Mouse (Mus musculus) G1E-ER4 (cell line): ENCODE results near the gene Lamtor1. TPM values are rescaled to one million over a fixed set of nuclear protein-coding genes. Genes with fewer than 3 reads are reported as not detected.

ENCODE experiments used
- GATA1 ChIP-seq: IDR thresholded peaks from one replicate; pipeline ENCODE4 v1.8.0; 2012; ENCODE audit warnings: low read length, inconsistent platforms
- polyA plus RNA-seq: library from polyadenylated mRNA; stranded (reverse); fragments of >175 nt; gene quantifications from 2 replicates; pipeline ENCODE4 v1.2.3, GENCODE M21; 2012

The Lamtor1 gene
- polyA plus RNA-seq, 1 experiment: 141 TPM

GRCm38 (mm10) chr7:101886274-101886673 lies 19.4 kb upstream of the Lamtor1 start:
- TF ChIP-seq GATA1: no peak

GRCm38 (mm10) chr7:101888460-101888859 lies 17.2 kb upstream of the Lamtor1 start:
- no peak for TF ChIP-seq GATA1

- TF ChIP-seq GATA1: no peak
These were observed 10.0 kb upstream of the Lamtor1 start for GRCm38 (mm10) chr7:101895695-101896094.

GRCm38 (mm10) chr7:101896104-101897066 lies 9.3 kb upstream of the Lamtor1 start:
- TF ChIP-seq GATA1: no peak

GRCm38 (mm10) chr7:101900331-101901097 lies 5.2 kb upstream of the Lamtor1 start:
- TF ChIP-seq GATA1: no peak

GRCm38 (mm10) chr7:101901969-101902368 lies 3.7 kb upstream of the Lamtor1 start:
- no peak for TF ChIP-seq GATA1

- no peak for TF ChIP-seq GATA1
These were observed 2.9 kb upstream of the Lamtor1 start for GRCm38 (mm10) chr7:101902846-101903245.

GRCm38 (mm10) chr7:101906287-101906681 lies 580 bp downstream of the Lamtor1 start, which contains the start of gene Tomt:
Tomt (minus strand) TSS chr7:101906359.
- no peak for TF ChIP-seq GATA1

GRCm38 (mm10) chr7:101906696-101907095 lies 992 bp downstream of the Lamtor1 start:
- no peak for TF ChIP-seq GATA1

GRCm38 (mm10) chr7:101908367-101908766 lies 2.7 kb downstream of the Lamtor1 start:
- no peak for TF ChIP-seq GATA1

- TF ChIP-seq GATA1: no peak
These were observed 4.4 kb downstream of the Lamtor1 start for GRCm38 (mm10) chr7:101910138-101910537.

GRCm38 (mm10) chr7:101911982-101912381 lies 6.3 kb downstream of the Lamtor1 start:
- TF ChIP-seq GATA1: no peak

- no peak for TF ChIP-seq GATA1
These were observed 12.4 kb downstream of the Lamtor1 start for GRCm38 (mm10) chr7:101918071-101918470.

- no peak for TF ChIP-seq GATA1
These were observed 22.4 kb downstream of the Lamtor1 start for GRCm38 (mm10) chr7:101928093-101928492.

GRCm38 (mm10) chr7:101932551-101932950 lies 26.8 kb downstream of the Lamtor1 start:
- TF ChIP-seq GATA1: no peak

GRCm38 (mm10) chr7:101933300-101933699 lies 27.6 kb downstream of the Lamtor1 start:
- no peak for TF ChIP-seq GATA1

GRCm38 (mm10) chr7:101933751-101934240 lies 28.1 kb downstream of the Lamtor1 start, which contains the start of the genes Lrrc51 and Numa1:
Lrrc51 (minus strand) TSS chr7:101933895.
Numa1 (plus strand) TSS chr7:101934111.
- no peak for TF ChIP-seq GATA1
